Mouse (Mus musculus) heart, postnatal 0 days (tissue): ENCODE results near the gene Gipc2. TPM values are rescaled to one million over a fixed set of nuclear protein-coding genes. Genes with fewer than 3 reads are reported as not detected.
"Not testable (repeated sequence)": the region's sequence is repeated elsewhere in the genome, so short reads cannot be mapped to it uniquely, and the experiment has no call there.

Experiments
- ATAC-seq: fragments of 200-750 bp; cut with Nextera tagmentation; 2 replicates; pipeline ENCODE4 v1.8.0; 2017; ENCODE audit warnings: low read depth, moderate number of reproducible peaks, moderate library complexity; ENCODE audit not compliant: insufficient read depth
- DNase-seq: peaks from one replicate; pipeline ENCODE4 v3.0.0-alpha.2; 2016; ENCODE audit warnings: low spot score
- H3K27ac ChIP-seq: fragments of 300-500 bp; sonication (generic); 2 replicates; pipeline ENCODE4 v1.5.1; 2014; ENCODE audit warnings: low read depth, mild to moderate bottlenecking
- H3K27me3 ChIP-seq: fragments of 300-500 bp; sonication (generic); 2 replicates; pipeline ENCODE4 v1.6.1; 2014; ENCODE audit warnings: low read length, mixed read lengths; ENCODE audit not compliant: control insufficient read depth, insufficient read depth
- H3K36me3 ChIP-seq: fragments of 300-500 bp; sonication (generic); replicated peaks from 2 replicates; pipeline ENCODE4 v1.6.1; 2014; ENCODE audit warnings: low read length, mixed read lengths; ENCODE audit not compliant: control insufficient read depth, insufficient read depth
- H3K4me1 ChIP-seq: fragments of 300-500 bp; sonication (generic); 2 replicates; pipeline ENCODE4 v1.6.1; 2014; ENCODE audit warnings: antibody characterized with exemption; ENCODE audit not compliant: control insufficient read depth, insufficient read depth
- H3K4me2 ChIP-seq: fragments of 300-500 bp; sonication (generic); 2 replicates; pipeline ENCODE4 v1.6.1; 2014; ENCODE audit warnings: low read depth, mild to moderate bottlenecking, low read length, moderate library complexity
- H3K4me3 ChIP-seq: fragments of 300-500 bp; sonication (generic); 2 replicates; pipeline ENCODE4 v1.5.1; 2014; ENCODE audit warnings: low read depth, low read length
- H3K9ac ChIP-seq: fragments of 300-500 bp; sonication (generic); replicated peaks from 2 replicates; pipeline ENCODE4 v1.6.1; 2014; ENCODE audit warnings: low read depth, low read length, mixed read lengths
- H3K9me3 ChIP-seq: fragments of 300-500 bp; sonication (generic); replicated peaks from 2 replicates; pipeline ENCODE4 v1.6.1; 2016; ENCODE audit warnings: low read length; ENCODE audit not compliant: control insufficient read depth
- CTCF ChIP-seq: IDR thresholded peaks from 2 replicates; pipeline ENCODE4 v1.5.1; 2016; ENCODE audit warnings: antibody characterized with exemption, control low read depth, low read depth
- EP300 ChIP-seq: IDR thresholded peaks from 2 replicates; pipeline ENCODE4 v1.6.1; 2016; ENCODE audit warnings: antibody characterized with exemption, low read depth
- WGBS: fragments of 180-500 bp; shearing (Covaris S2); extraction: QIAGEN DNeasy Blood & Tissue Kit; methylation state at CpG from one replicate; pipeline ENCODE4 v1.1.7; 2014; 5-methylcytosine and 5-hydroxymethylcytosine counted together
- polyA plus RNA-seq: library from polyadenylated mRNA; unstranded; fragments of >200 nt; fragmentation: Nextera tagmentation; extraction: Ambion mirVana; gene quantifications from 2 replicates; pipeline ENCODE4 v1.2.1, GENCODE M21; 2015
- total RNA-seq: library from RNA; depleted of rRNA; stranded (reverse); fragments of >200 nt; gene quantifications from 2 replicates; pipeline ENCODE4 v1.2.3, GENCODE M21; 2014; ENCODE audit warnings: low replicate concordance

Gipc2 gene
- total and polyA plus RNA-seq, 2 experiments from 2014 or later, result 3.3 TPM; not detected in 1

DNA sequence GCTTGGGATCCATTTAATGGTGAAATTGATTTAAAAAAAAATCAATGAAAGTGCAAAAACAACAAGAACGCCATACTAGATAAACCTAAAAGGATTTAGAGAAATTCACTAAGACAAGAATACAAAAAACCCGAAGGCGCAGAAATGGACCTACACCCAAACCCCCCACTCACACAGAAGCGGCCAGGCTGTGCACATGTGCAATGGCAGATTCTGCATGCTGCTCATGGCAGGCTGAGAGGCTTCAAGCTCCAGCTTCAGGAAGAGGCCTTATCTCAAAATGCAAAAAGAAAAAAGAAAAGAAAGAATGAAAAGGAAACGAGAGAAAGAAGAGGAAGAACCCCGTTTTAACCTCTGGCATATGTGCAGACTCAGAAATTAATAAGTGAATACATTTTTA, 37.4 kb upstream of the Gipc2 start:
- Histone ChIP-seq H3K27me3 (no peaks in the 10 kb centered on the region), H3K4me2 (no peak overlapping the region), H3K36me3 (peaks cover 4% of the 10 kb centered on the region; the same call in 1 of the 2 replicates), H3K9ac (no peak overlapping the region), H3K4me3 (no peak overlapping the region), H3K4me1 (peaks cover 2% of the 10 kb centered on the region; the same call in 1 of the 2 replicates), H3K9me3 (no peaks in the 10 kb centered on the region), H3K27ac (no peak overlapping the region; the same call in 1 of the 2 replicates)
- WGBS, result 79% methylated on average over 6 of the region's 6 CpGs
- DNase-seq (no peak), ATAC-seq (no peak)
- TF ChIP-seq EP300 (no peak), CTCF (no peak)

DNA sequence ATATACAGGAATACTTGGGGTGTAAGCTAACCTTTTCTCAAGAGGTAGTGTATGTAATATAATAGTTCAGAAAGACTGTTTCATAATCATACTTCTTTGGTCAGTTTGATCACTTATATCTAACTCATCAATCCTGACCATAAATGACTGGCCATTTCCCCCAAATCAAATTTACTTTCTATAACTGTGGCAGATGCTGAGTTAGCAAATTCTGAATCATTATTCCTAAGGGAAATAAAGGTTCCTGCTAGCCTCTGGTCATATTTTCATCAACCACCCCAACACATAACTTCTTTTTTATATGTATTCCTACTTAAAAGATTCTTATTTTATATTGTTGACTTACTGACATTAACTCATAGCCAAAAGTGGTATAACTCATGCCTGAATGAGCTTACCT, 36.9 kb upstream of the Gipc2 start:
- TF ChIP-seq EP300 (no peak), CTCF (no peak)
- no peaks in the 10 kb centered on the region for H3K4me1 ChIP-seq
- ATAC-seq (no peak), DNase-seq (no peak)
- H3K27me3 ChIP-seq, result no peaks in the 10 kb centered on the region
- H3K9me3 ChIP-seq, result no peaks in the 10 kb centered on the region
- H3K4me2 ChIP-seq, result no peak overlapping the region
- no peak overlapping the region for H3K4me3 ChIP-seq
- H3K9ac ChIP-seq, result no peak overlapping the region
- H3K27ac ChIP-seq, result no peak overlapping the region
- peaks cover 4% of the 10 kb centered on the region; the same call in 1 of the 2 replicates for H3K36me3 ChIP-seq

DNA sequence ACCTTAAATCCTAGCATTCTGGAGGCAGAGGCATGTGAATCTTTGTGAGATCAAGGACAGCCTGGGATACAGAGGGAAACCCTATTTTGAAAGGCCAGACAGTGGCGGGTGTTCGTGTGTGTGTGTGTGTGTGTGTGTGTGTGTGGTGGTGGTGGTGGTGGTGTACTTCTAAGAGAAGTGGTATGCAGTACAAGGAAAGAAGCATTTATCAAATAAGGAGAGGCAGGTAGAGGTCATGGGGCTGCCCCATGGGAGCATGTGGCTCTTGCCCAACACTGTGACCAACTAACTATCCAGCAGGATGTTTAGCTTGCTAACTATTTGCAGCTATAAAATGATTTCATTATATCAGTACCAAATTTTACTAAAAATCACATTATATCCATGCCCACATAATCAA, 35.6 kb upstream of the Gipc2 start:
- Histone ChIP-seq H3K9me3 (no peaks in the 10 kb centered on the region), H3K36me3 (no peaks in the 10 kb centered on the region; the same call in 1 of the 2 replicates), H3K4me2 (no peak overlapping the region), H3K27me3 (no peaks in the 10 kb centered on the region), H3K4me1 (no peaks in the 10 kb centered on the region), H3K4me3 (no peak overlapping the region), H3K27ac (no peak overlapping the region), H3K9ac (no peak overlapping the region)
- no peak for ATAC-seq
- DNase-seq, result no peak
- 93% methylated on average over 2 of the region's 2 CpGs for WGBS
- no peak for TF ChIP-seq CTCF
- no peak for TF ChIP-seq EP300

DNA sequence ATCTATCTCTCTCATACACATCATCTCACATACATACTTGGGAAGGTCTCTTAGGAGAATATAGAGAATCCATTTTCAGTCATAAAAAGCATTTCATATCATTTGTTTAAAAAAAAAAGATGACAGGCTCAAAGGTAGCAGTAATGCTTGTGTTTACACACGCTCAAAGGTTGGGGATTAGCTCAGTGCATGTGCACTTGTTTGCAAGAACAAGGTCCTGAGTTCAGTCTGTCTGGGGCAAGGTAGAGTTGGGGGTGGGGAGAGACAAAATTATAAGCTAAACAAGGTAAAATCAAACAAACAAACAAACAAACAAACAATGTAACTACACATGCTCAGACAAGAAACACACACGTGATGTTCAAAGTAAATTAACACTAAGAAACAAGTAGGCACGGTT, 35.2 kb upstream of the Gipc2 start:
- Histone ChIP-seq H3K9me3 (no peaks in the 10 kb centered on the region), H3K4me2 (no peak overlapping the region), H3K27me3 (no peaks in the 10 kb centered on the region), H3K4me3 (no peak overlapping the region), H3K9ac (no peak overlapping the region), H3K27ac (no peak overlapping the region), H3K4me1 (no peaks in the 10 kb centered on the region), H3K36me3 (no peaks in the 10 kb centered on the region)
- no peak for TF ChIP-seq EP300
- no peak for TF ChIP-seq CTCF
- ATAC-seq, result no peak
- WGBS, result 86% methylated on average over 3 of the region's 3 CpGs
- DNase-seq, result no peak

DNA sequence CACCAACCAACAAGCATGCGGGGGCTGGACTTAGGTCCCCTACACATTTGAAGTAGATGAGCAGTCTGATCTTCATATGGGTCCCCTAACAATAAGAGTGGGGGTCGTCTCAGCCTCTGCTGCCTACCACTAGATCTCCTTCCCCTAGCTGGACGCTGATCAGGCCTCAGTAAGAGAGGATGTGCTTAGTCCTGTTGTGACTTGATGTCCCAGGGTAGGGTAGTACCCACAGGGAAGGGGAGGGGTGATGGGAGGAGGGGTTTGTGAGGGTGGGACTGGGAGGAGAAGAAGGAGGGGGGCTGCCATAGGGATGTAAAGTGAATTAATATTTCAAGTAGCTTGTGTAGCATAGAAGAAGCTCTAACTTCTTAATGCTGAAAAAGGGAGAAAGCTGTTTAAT, 33.1 kb upstream of the Gipc2 start:
- 67% methylated on average over 3 of the region's 3 CpGs for WGBS
- Histone ChIP-seq H3K27ac (no peak overlapping the region), H3K4me1 (no peaks in the 10 kb centered on the region), H3K36me3 (no peaks in the 10 kb centered on the region), H3K9ac (no peak overlapping the region), H3K4me3 (no peak overlapping the region), H3K4me2 (no peak overlapping the region), H3K27me3 (no peaks in the 10 kb centered on the region), H3K9me3 (no peaks in the 10 kb centered on the region)
- DNase-seq (no peak), ATAC-seq (no peak)
- no peak for TF ChIP-seq CTCF
- TF ChIP-seq EP300, result no peak

DNA sequence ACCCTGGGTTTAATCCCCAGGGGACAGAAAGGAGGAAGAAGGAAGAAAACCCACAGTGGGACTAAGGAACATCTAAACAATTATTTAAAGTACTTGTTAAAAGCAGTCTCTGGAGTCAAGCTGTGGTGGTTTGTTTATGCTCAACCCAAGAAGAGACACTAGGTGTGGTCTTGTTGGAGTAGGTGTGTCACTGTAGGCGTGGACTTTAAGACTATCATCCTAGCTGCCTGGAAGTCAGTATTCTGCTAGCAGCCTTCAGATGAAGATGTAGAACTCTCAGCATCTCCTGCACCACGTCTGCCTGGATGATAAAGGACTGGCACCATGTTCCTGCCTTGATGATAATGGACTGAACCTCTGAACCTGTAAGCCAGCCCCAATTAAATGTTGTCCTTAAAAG, 31.2 kb upstream of the Gipc2 start:
- H3K36me3 ChIP-seq, H3K27me3 ChIP-seq, H3K27ac ChIP-seq, H3K9me3 ChIP-seq, ATAC-seq, H3K4me1 ChIP-seq, H3K9ac ChIP-seq, H3K4me3 ChIP-seq, H3K4me2 ChIP-seq, DNase-seq: not testable (repeated sequence)
- WGBS, result 38% methylated on average over 2 of the region's 2 CpGs
